Mouse (Mus musculus): Measurements from ENCODE around the gene Ptprd. TPM values are rescaled to one million over a fixed set of nuclear protein-coding genes. Genes with fewer than 3 reads are reported as not detected.
A peak's percentile ranks its signal among the peaks of the same experiment; 100 is the strongest.

Ptprd gene
- polyA plus RNA-seq, 1 experiment from 2014 or later, result 66.9 TPM

GRCm38 (mm10) chr4:76485848-76486247 lies 1725.9 kb downstream of the Ptprd start:
- H3K9ac ChIP-seq, result no peak overlapping the region
- H3K9me3 ChIP-seq, result no peaks in the 10 kb centered on the region
- H3K4me2 ChIP-seq (replicated peaks), result no peak overlapping the region
- no peak overlapping the region for H3K27ac ChIP-seq
- no peaks in the 10 kb centered on the region for H3K36me3 ChIP-seq
- no peaks in the 10 kb centered on the region for H3K4me1 ChIP-seq
- ATAC-seq (ENCODE audit: low FRiP score, low read depth), result no peak
- WGBS, result 87% methylated on average over 3 of the region's 3 CpGs
- H3K4me3 ChIP-seq, result no peak overlapping the region
- H3K27me3 ChIP-seq (replicated peaks), result no peaks in the 10 kb centered on the region

GRCm38 (mm10) chr4:76468366-76469100 lies 1743.2 kb downstream of the Ptprd start:
- Histone ChIP-seq H3K27me3 (replicated peaks) (no peaks in the 10 kb centered on the region), H3K9me3 (no peaks in the 10 kb centered on the region), H3K4me2 (replicated peaks) (no peak overlapping the region), H3K36me3 (no peaks in the 10 kb centered on the region), H3K4me1 (no peaks in the 10 kb centered on the region), H3K4me3 (no peak overlapping the region), H3K9ac (no peak overlapping the region), H3K27ac (no peak overlapping the region)
- 79% methylated on average over 3 of the region's 3 CpGs for WGBS
- no peak for ATAC-seq (ENCODE audit: low FRiP score, low read depth)

- no peak for ATAC-seq (ENCODE audit: low FRiP score, low read depth)
- no peaks in the 10 kb centered on the region for H3K4me1 ChIP-seq
- no peaks in the 10 kb centered on the region for H3K27me3 ChIP-seq (replicated peaks)
- no peak overlapping the region for H3K4me3 ChIP-seq
- H3K36me3 ChIP-seq, result no peaks in the 10 kb centered on the region
- H3K9me3 ChIP-seq, result no peaks in the 10 kb centered on the region
- H3K9ac ChIP-seq, result no peak overlapping the region
- H3K4me2 ChIP-seq (replicated peaks), result no peak overlapping the region
- no peak overlapping the region for H3K27ac ChIP-seq
- 82% methylated on average over 1 of the region's 1 CpGs for WGBS
Observed at GRCm38 (mm10) chr4:76464682-76465081, 1747.1 kb downstream of the Ptprd start.

DNA sequence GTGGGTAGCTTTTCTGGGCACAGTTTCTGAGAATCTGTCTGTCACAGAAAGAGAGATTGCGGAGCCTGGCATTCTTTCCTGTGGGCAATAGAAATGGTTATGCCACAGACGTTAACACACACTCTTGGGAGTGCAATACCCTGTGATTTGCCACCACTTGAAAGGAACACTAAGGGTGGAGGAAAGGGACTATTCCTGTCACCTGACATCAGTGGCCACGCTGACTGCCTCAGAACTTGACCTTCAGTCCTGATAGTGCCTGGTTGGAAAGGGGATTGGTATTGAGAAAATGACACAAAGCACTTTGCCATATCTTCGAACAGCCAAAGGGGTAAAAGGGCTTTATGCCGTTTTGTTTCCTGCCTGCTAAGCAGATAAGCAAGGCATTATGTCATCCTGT lies 1750.4 kb downstream of the Ptprd start:
- Histone ChIP-seq H3K4me1 (no peaks in the 10 kb centered on the region), H3K9ac (no peak overlapping the region)

DNA sequence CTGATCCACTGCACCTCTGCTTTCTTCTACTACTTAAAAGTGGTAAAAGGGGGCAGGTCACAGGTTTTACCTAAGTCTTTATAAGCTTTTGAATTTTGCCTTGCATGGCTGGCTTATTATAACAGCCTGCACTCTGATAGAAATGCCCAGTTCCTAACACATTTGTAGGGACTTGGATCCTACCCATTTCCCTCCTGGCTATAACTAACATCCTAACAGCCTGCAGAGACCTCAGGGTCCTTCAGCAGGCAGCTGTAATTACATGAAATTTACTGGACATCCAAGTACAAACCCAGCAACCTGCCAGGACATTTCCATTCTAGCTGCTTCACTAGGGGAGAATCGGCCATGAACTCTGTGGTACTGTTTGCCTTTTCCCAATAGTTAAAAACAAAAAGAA lies 1751.2 kb downstream of the Ptprd start:
- Histone ChIP-seq H3K27me3 (replicated peaks) (no peaks in the 10 kb centered on the region), H3K27ac (no peak overlapping the region), H3K4me2 (replicated peaks) (no peak overlapping the region), H3K36me3 (no peaks in the 10 kb centered on the region), H3K4me3 (no peak overlapping the region), H3K9ac (no peak overlapping the region), H3K4me1 (no peaks in the 10 kb centered on the region), H3K9me3 (no peaks in the 10 kb centered on the region)
- WGBS, result 58% methylated on average over 1 of the region's 1 CpGs
- ATAC-seq (ENCODE audit: low FRiP score, low read depth), result no peak

More for the DNA sequence above, 1750.4 kb downstream of the Ptprd start:
- WGBS, result 65% methylated on average over 5 of the region's 5 CpGs
- Histone ChIP-seq H3K4me3 (no peak overlapping the region), H3K4me2 (replicated peaks) (no peak overlapping the region), H3K27ac (no peak overlapping the region), H3K9me3 (no peaks in the 10 kb centered on the region), H3K27me3 (replicated peaks) (no peaks in the 10 kb centered on the region), H3K36me3 (no peaks in the 10 kb centered on the region)
- no peak for ATAC-seq (ENCODE audit: low FRiP score, low read depth)

DNA sequence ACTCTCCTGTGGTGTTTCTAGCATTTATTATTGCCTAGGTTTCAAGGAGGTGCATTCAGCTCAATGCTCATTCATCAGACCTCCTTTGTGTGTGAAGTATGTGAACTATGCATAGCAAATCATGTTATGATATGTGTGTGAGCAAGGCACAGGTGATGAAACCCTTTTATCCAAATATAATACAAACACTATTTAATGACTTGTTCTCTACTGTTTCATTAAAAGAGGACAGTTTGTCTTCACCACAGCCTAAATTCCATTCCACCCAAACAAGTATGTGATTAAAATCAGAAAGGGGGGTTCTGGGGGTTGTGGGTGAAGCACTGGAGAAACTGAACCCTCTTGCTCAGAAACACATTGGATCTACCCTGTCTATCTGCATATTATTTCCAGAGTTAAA lies 1752.1 kb downstream of the Ptprd start:
- Histone ChIP-seq H3K9me3 (no peaks in the 10 kb centered on the region), H3K4me2 (replicated peaks) (no peak overlapping the region), H3K4me1 (no peaks in the 10 kb centered on the region), H3K9ac (no peak overlapping the region), H3K36me3 (no peaks in the 10 kb centered on the region), H3K27me3 (replicated peaks) (no peaks in the 10 kb centered on the region), H3K27ac (no peak overlapping the region), H3K4me3 (no peak overlapping the region)
- no peak for ATAC-seq (ENCODE audit: low FRiP score, low read depth)

GRCm38 (mm10) chr4:76452286-76452685 lies 1759.5 kb downstream of the Ptprd start:
- no peaks in the 10 kb centered on the region for H3K27me3 ChIP-seq (replicated peaks)
- H3K4me2 ChIP-seq (replicated peaks), result peak overlapping the region; percentile 3; the same call in 1 of the 2 replicates
- H3K36me3 ChIP-seq, result no peaks in the 10 kb centered on the region
- H3K4me3 ChIP-seq, result no peak overlapping the region
- H3K9me3 ChIP-seq, result no peaks in the 10 kb centered on the region
- WGBS, result 84% methylated on average over 4 of the region's 4 CpGs
- no peak overlapping the region for H3K27ac ChIP-seq
- no peak for ATAC-seq (ENCODE audit: low FRiP score, low read depth)
- H3K4me1 ChIP-seq, result no peaks in the 10 kb centered on the region
- no peak overlapping the region for H3K9ac ChIP-seq

- no peak for ATAC-seq (ENCODE audit: low FRiP score, low read depth)
- no peaks in the 10 kb centered on the region for H3K4me1 ChIP-seq
- H3K27me3 ChIP-seq (replicated peaks), result no peaks in the 10 kb centered on the region
- peak overlapping the region; percentile 81 for H3K4me3 ChIP-seq
- 49% methylated on average over 8 of the region's 8 CpGs for WGBS
- no peaks in the 10 kb centered on the region for H3K36me3 ChIP-seq
- no peaks in the 10 kb centered on the region for H3K9me3 ChIP-seq
- H3K9ac ChIP-seq, result no peak overlapping the region
- peak overlapping the region; percentile 79 for H3K4me2 ChIP-seq (replicated peaks)
- H3K27ac ChIP-seq, result no peak overlapping the region
Observed at GRCm38 (mm10) chr4:76451019-76451552, 1760.7 kb downstream of the Ptprd start.

DNA sequence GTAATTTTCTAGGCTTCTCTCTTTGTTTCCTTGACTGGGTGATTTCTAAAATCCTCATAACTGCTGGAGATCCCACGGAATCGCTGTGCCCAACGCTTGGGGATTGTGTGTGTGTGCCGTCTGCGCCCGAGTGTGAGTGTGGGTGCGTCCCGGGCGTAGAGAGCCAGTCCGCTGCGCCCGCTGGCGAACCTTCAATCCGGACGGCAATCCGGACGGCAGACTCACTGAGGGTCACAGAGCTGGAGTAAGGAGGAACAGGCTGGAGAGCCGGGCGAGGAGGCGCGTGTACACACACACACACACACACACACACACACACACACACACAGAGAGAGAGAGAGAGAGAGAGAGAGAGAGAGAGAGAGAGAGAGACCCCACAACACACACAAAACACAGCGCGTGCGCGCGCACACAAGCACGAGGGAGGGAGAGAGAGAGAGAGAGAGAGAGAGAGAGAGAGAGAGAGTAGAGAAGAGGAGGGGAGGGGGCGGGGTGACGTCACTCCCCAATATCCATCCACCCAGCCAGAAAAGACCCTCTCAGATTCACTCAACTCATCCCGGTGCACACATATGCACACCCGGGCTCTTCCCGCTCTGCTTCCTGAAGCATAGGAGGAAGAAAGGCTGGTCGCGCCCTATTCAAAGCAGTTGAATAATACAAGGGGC lies 1761.3 kb downstream of the Ptprd start:
- Histone ChIP-seq H3K9me3 (no peaks in the 10 kb centered on the region), H3K27me3 (replicated peaks) (no peaks in the 10 kb centered on the region), H3K4me1 (no peaks in the 10 kb centered on the region), H3K4me2 (replicated peaks) (peak overlapping the region; percentile 79), H3K9ac (peak overlapping the region; percentile 96), H3K36me3 (no peaks in the 10 kb centered on the region), H3K27ac (peak overlapping the region; percentile 90), H3K4me3 (peak overlapping the region; percentile 81)
- whole genome bisulfite sequencing, result under 1% methylated on average over 34 of the region's 34 CpGs
- ATAC-seq (ENCODE audit: low FRiP score, low read depth), result peak; percentile 88

GRCm38 (mm10) chr4:76449466-76450350 lies 1762.1 kb downstream of the Ptprd start:
- Histone ChIP-seq H3K27ac (peak overlapping the region; percentile 90), H3K4me3 (peak overlapping the region; percentile 81), H3K4me1 (no peaks in the 10 kb centered on the region; the same call in 1 of the 2 replicates), H3K9ac (peak overlapping the region; percentile 96), H3K4me2 (replicated peaks) (peak overlapping the region; percentile 79), H3K27me3 (replicated peaks) (no peaks in the 10 kb centered on the region), H3K36me3 (no peaks in the 10 kb centered on the region), H3K9me3 (no peaks in the 10 kb centered on the region)
- WGBS, result under 1% methylated on average over 95 of the region's 99 CpGs
- peak; percentile 84 for ATAC-seq (ENCODE audit: low FRiP score, low read depth)

- no peaks in the 10 kb centered on the region for H3K36me3 ChIP-seq
- peak; percentile 17; the same call in 1 of the 2 replicates for ATAC-seq (ENCODE audit: low FRiP score, low read depth)
- H3K4me1 ChIP-seq, result peaks cover 1% of the 10 kb centered on the region
- H3K4me3 ChIP-seq, result peak overlapping the region; percentile 81
- H3K9me3 ChIP-seq, result no peaks in the 10 kb centered on the region
- H3K27ac ChIP-seq, result peak overlapping the region; percentile 90
- peak overlapping the region; percentile 96 for H3K9ac ChIP-seq
- H3K4me2 ChIP-seq (replicated peaks), result peak overlapping the region; percentile 79
- no peaks in the 10 kb centered on the region for H3K27me3 ChIP-seq (replicated peaks)
- under 1% methylated on average over 24 of the region's 24 CpGs for WGBS
Observed at GRCm38 (mm10) chr4:76448678-76449465, 1762.9 kb downstream of the Ptprd start.

Data from neural tube, embryonic 12.5 days (tissue).